Mouse (Mus musculus) hindbrain, embryonic 16.5 days (tissue): Measurements from ENCODE around the gene Wscd2. TPM values are rescaled to one million over a fixed set of nuclear protein-coding genes. Genes with fewer than 3 reads are reported as not detected.

Experiments
- ATAC-seq: fragments of 200-750 bp; cut with Nextera tagmentation; 2 replicates; pipeline ENCODE4 v1.8.0; 2017; ENCODE audit warnings: moderate TSS enrichment, moderate library complexity
- H3K27ac ChIP-seq: fragments of 300-500 bp; sonication (generic); 2 replicates; pipeline ENCODE4 v1.5.1; 2014; ENCODE audit warnings: low read depth, mild to moderate bottlenecking, control low read depth, low read length, moderate library complexity
- H3K27me3 ChIP-seq: fragments of 300-500 bp; sonication (generic); replicated peaks from 2 replicates; pipeline ENCODE4 v1.6.1; 2014; ENCODE audit warnings: low read length; ENCODE audit not compliant: control insufficient read depth, insufficient read depth
- H3K36me3 ChIP-seq: fragments of 300-500 bp; sonication (generic); 2 replicates; pipeline ENCODE4 v1.6.1; 2014; ENCODE audit warnings: mild to moderate bottlenecking, low read length, moderate library complexity, mixed read lengths; ENCODE audit not compliant: control insufficient read depth, insufficient read depth
- H3K4me1 ChIP-seq: fragments of 300-500 bp; sonication (generic); 2 replicates; pipeline ENCODE4 v1.6.1; 2014; ENCODE audit warnings: low read depth, low read length; ENCODE audit not compliant: control insufficient read depth, insufficient read depth
- H3K4me2 ChIP-seq: fragments of 300-500 bp; sonication (generic); 2 replicates; pipeline ENCODE4 v1.6.1; 2014; ENCODE audit warnings: mild to moderate bottlenecking, low read length, control low read depth, moderate library complexity
- H3K4me3 ChIP-seq: fragments of 300-500 bp; sonication (generic); 2 replicates; pipeline ENCODE4 v1.5.1; 2014; ENCODE audit warnings: mild to moderate bottlenecking, low read length, control low read depth, moderate library complexity
- H3K9ac ChIP-seq: fragments of 300-500 bp; sonication (generic); 2 replicates; pipeline ENCODE4 v1.6.1; 2014; ENCODE audit warnings: low read depth, mild to moderate bottlenecking, control low read depth, low read length, moderate library complexity
- H3K9me3 ChIP-seq: fragments of 300-500 bp; sonication (generic); 2 replicates; pipeline ENCODE4 v1.6.1; 2014; ENCODE audit warnings: mild to moderate bottlenecking, low read length, moderate library complexity; ENCODE audit not compliant: control insufficient read depth
- WGBS: fragments of 180-500 bp; shearing (Covaris S2); extraction: QIAGEN DNeasy Blood & Tissue Kit; methylation state at CpG from one replicate; pipeline ENCODE4 v1.1.7; 2014; 5-methylcytosine and 5-hydroxymethylcytosine counted together
- polyA plus RNA-seq: library from polyadenylated mRNA; unstranded; fragments of >200 nt; fragmentation: Nextera tagmentation; extraction: Ambion mirVana; gene quantifications from 2 replicates; pipeline ENCODE4 v1.2.1, GENCODE M21; 2015

Wscd2 gene
- polyA plus RNA-seq, 1 experiment from 2014 or later = 13.3 TPM

- H3K4me3 ChIP-seq = no peak overlapping the region
- no peak overlapping the region for H3K9ac ChIP-seq
- no peak overlapping the region for H3K4me2 ChIP-seq
- no peaks in the 10 kb centered on the region for H3K9me3 ChIP-seq
- H3K27ac ChIP-seq = no peak overlapping the region
- peaks cover 2% of the 10 kb centered on the region; the same call in 1 of the 2 replicates for H3K27me3 ChIP-seq
- H3K36me3 ChIP-seq = 0 out of 2 replicates have a peak, but pooled peaks cover 2% of the 10 kb centered on the region
- H3K4me1 ChIP-seq = peaks cover 18% of the 10 kb centered on the region
- no peak for ATAC-seq
- WGBS = 41% methylated on average over 15 of the region's 15 CpGs
Observed at GRCm38 (mm10) chr5:113554095-113554494, 64.0 kb downstream of the Wscd2 start.

GRCm38 (mm10) chr5:113554571-113554970 is 64.4 kb downstream of the Wscd2 start:
- no peaks in the 10 kb centered on the region for H3K9me3 ChIP-seq

GRCm38 (mm10) chr5:113555684-113556083 is 65.6 kb downstream of the Wscd2 start:
- Histone ChIP-seq H3K27ac (no peak overlapping the region), H3K36me3 (0 out of 2 replicates have a peak, but pooled peaks cover 2% of the 10 kb centered on the region), H3K4me3 (no peak overlapping the region), H3K9me3 (no peaks in the 10 kb centered on the region), H3K4me2 (no peak overlapping the region), H3K9ac (no peak overlapping the region), H3K27me3 (no peaks in the 10 kb centered on the region; the same call in 1 of the 2 replicates), H3K4me1 (peaks cover 18% of the 10 kb centered on the region)
- ATAC-seq = no peak
- 66% methylated on average over 2 of the region's 2 CpGs for WGBS

More at GRCm38 (mm10) chr5:113554571-113554970, 64.4 kb downstream of the Wscd2 start:
- H3K4me1 ChIP-seq = peaks cover 18% of the 10 kb centered on the region
- H3K9ac ChIP-seq = no peak overlapping the region
- 0 out of 2 replicates have a peak, but pooled peaks cover 2% of the 10 kb centered on the region for H3K36me3 ChIP-seq
- peaks cover 2% of the 10 kb centered on the region; the same call in 1 of the 2 replicates for H3K27me3 ChIP-seq
- no peak overlapping the region for H3K4me2 ChIP-seq
- H3K27ac ChIP-seq = no peak overlapping the region
- no peak for ATAC-seq
- no peak overlapping the region for H3K4me3 ChIP-seq
- WGBS = 77% methylated on average over 2 of the region's 2 CpGs

GRCm38 (mm10) chr5:113558065-113558464 is 67.9 kb downstream of the Wscd2 start:
- 90% methylated on average over 8 of the region's 8 CpGs for WGBS
- Histone ChIP-seq H3K27ac (no peak overlapping the region), H3K27me3 (no peaks in the 10 kb centered on the region), H3K9me3 (no peaks in the 10 kb centered on the region), H3K9ac (no peak overlapping the region), H3K36me3 (0 out of 2 replicates have a peak, but pooled peaks cover 2% of the 10 kb centered on the region), H3K4me1 (peaks cover 14% of the 10 kb centered on the region), H3K4me2 (no peak overlapping the region), H3K4me3 (no peak overlapping the region)
- ATAC-seq = no peak

GRCm38 (mm10) chr5:113559627-113560026 is 69.5 kb downstream of the Wscd2 start:
- H3K4me3 ChIP-seq = no peak overlapping the region

GRCm38 (mm10) chr5:113564463-113564862 is 74.3 kb downstream of the Wscd2 start:
- Histone ChIP-seq H3K27me3 (no peaks in the 10 kb centered on the region), H3K4me1 (no peaks in the 10 kb centered on the region), H3K4me2 (no peak overlapping the region), H3K9ac (no peak overlapping the region), H3K27ac (no peak overlapping the region), H3K4me3 (no peak overlapping the region), H3K9me3 (no peaks in the 10 kb centered on the region), H3K36me3 (no peaks in the 10 kb centered on the region)
- 28% methylated on average over 4 of the region's 4 CpGs for WGBS
- ATAC-seq = no peak

More at GRCm38 (mm10) chr5:113559627-113560026, 69.5 kb downstream of the Wscd2 start:
- no peak for ATAC-seq
- H3K27me3 ChIP-seq = no peaks in the 10 kb centered on the region
- H3K27ac ChIP-seq = no peak overlapping the region
- H3K4me2 ChIP-seq = no peak overlapping the region
- no peaks in the 10 kb centered on the region for H3K9me3 ChIP-seq
- H3K4me1 ChIP-seq = peaks cover under 1% of the 10 kb centered on the region
- no peak overlapping the region for H3K9ac ChIP-seq
- H3K36me3 ChIP-seq = 0 out of 2 replicates have a peak, but pooled peaks cover 2% of the 10 kb centered on the region
- 82% methylated on average over 5 of the region's 5 CpGs for WGBS

- Histone ChIP-seq H3K4me1 (no peaks in the 10 kb centered on the region), H3K27ac (no peak overlapping the region), H3K36me3 (no peaks in the 10 kb centered on the region), H3K27me3 (no peaks in the 10 kb centered on the region), H3K9me3 (no peaks in the 10 kb centered on the region), H3K4me2 (no peak overlapping the region), H3K4me3 (no peak overlapping the region), H3K9ac (no peak overlapping the region)
- ATAC-seq = no peak
- WGBS = 72% methylated on average over 10 of the region's 10 CpGs
Observed at GRCm38 (mm10) chr5:113565101-113565854, 75.1 kb downstream of the Wscd2 start.

GRCm38 (mm10) chr5:113565858-113566257 is 75.7 kb downstream of the Wscd2 start:
- WGBS = 72% methylated on average over 12 of the region's 12 CpGs
- no peak for ATAC-seq
- Histone ChIP-seq H3K9ac (no peak overlapping the region), H3K9me3 (no peaks in the 10 kb centered on the region), H3K4me2 (no peak overlapping the region), H3K4me3 (no peak overlapping the region), H3K36me3 (no peaks in the 10 kb centered on the region), H3K27ac (no peak overlapping the region), H3K4me1 (no peaks in the 10 kb centered on the region), H3K27me3 (no peaks in the 10 kb centered on the region)

- Histone ChIP-seq H3K4me3 (no peak overlapping the region), H3K9me3 (no peaks in the 10 kb centered on the region), H3K27ac (no peak overlapping the region), H3K27me3 (no peaks in the 10 kb centered on the region), H3K9ac (no peak overlapping the region), H3K4me1 (no peaks in the 10 kb centered on the region), H3K4me2 (no peak overlapping the region), H3K36me3 (no peaks in the 10 kb centered on the region)
- WGBS = 59% methylated on average over 7 of the region's 7 CpGs
- ATAC-seq = no peak
Observed at GRCm38 (mm10) chr5:113570056-113570717, 80.1 kb downstream of the Wscd2 start.
